Mouse (Mus musculus) C2C12 (cell line): ENCODE data around the gene Tpst2. TPM values are rescaled to one million over a fixed set of nuclear protein-coding genes. Genes with fewer than 3 reads are reported as not detected.

Source experiments
- H3K27me3 ChIP-seq: one replicate; pipeline ENCODE4 v1.6.1; 2011; ENCODE audit not compliant: control insufficient read depth, insufficient read depth, insufficient read length
- H3K36me3 ChIP-seq: one replicate; pipeline ENCODE4 v1.6.1; 2011; ENCODE audit not compliant: control insufficient read depth, insufficient read depth
- H3K4me3 ChIP-seq: one replicate; pipeline ENCODE4 v1.5.1; 2011; ENCODE audit warnings: mild to moderate bottlenecking, control low read depth; ENCODE audit not compliant: poor library complexity, insufficient read depth, severe bottlenecking
- H3K79me2 ChIP-seq: one replicate; pipeline ENCODE4 v1.6.1; 2011; ENCODE audit not compliant: control insufficient read depth, insufficient read depth
- H3K79me3 ChIP-seq: one replicate; pipeline ENCODE4 v1.6.1; 2011; ENCODE audit warnings: low read depth, control low read depth
- H3ac ChIP-seq: one replicate; pipeline ENCODE3; 2011; ENCODE audit warnings: low read depth; ENCODE audit not compliant: control insufficient read depth, insufficient read length
- CEBPB ChIP-seq: IDR thresholded peaks from one replicate; pipeline ENCODE4 v1.6.1; 2011; ENCODE audit warnings: low read depth, mild to moderate bottlenecking, control low read depth, moderate library complexity
- CTCF ChIP-seq: IDR thresholded peaks from one replicate; pipeline ENCODE4 v1.5.1; 2011; ENCODE audit not compliant: control insufficient read depth, insufficient read depth, insufficient read length
- FOSL1 ChIP-seq: IDR thresholded peaks from one replicate; pipeline ENCODE4 v1.8.0; 2011; ENCODE audit warnings: mild to moderate bottlenecking, low read length; ENCODE audit not compliant: poor library complexity, insufficient read depth, severe bottlenecking
- MAX ChIP-seq: IDR thresholded peaks from one replicate; pipeline ENCODE4 v1.6.1; 2011; ENCODE audit warnings: mild to moderate bottlenecking, control low read depth
- MYOD1 ChIP-seq: IDR thresholded peaks from one replicate; pipeline ENCODE4 v1.6.1; 2011; ENCODE audit warnings: low read depth; ENCODE audit not compliant: control insufficient read depth, insufficient read length
- MYOG ChIP-seq: IDR thresholded peaks from one replicate; pipeline ENCODE4 v1.6.1; 2011; ENCODE audit not compliant: control insufficient read depth, insufficient read length; ENCODE audit errors: extremely low read depth
- USF1 ChIP-seq: IDR thresholded peaks from one replicate; pipeline ENCODE4 v1.6.1; 2011; ENCODE audit warnings: low read depth, mild to moderate bottlenecking, control low read depth, moderate library complexity
- polyA plus RNA-seq: library from polyadenylated mRNA; unstranded; fragments of >200 nt; fragmentation: generic; extraction: Trizol; gene quantifications from one replicate; pipeline ENCODE4 v1.2.1, GENCODE M21; 2012; ENCODE audit warnings: missing spikeins

The Tpst2 gene
- polyA plus RNA-seq, 1 experiment, result 155 TPM

DNA sequence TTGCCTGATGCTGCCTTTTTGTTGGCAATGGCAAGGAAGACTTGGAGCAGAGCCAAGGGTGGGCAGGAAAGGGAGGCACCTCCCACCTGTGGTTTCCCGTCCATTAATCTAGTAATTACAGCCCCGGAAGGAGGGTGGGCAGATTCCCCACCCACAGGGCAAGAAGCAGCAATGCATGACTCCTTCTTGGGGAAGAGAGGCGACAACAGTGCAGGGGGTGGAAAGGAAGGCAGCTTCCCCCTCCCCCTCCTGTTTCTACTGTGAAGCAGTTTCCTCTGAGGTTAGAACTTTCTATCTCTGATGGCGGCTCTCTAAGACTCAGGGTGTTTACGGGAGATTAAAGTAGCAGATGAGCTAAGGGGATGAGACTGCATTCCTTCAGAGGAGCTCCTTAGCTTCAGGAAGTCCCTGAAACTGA is 34.1 kb upstream of the Tpst2 start:
- Histone ChIP-seq H3K79me3 (no peaks in the 10 kb centered on the region), H3K36me3 (no peaks in the 10 kb centered on the region), H3K4me3 (no peak overlapping the region), H3ac (no peak overlapping the region), H3K27me3 (no peaks in the 10 kb centered on the region), H3K79me2 (no peaks in the 10 kb centered on the region)
- TF ChIP-seq USF1 (no peak), MYOD1 (no peak), MAX (no peak), CTCF (no peak), CEBPB (no peak), FOSL1 (no peak), MYOG (no peak)

DNA sequence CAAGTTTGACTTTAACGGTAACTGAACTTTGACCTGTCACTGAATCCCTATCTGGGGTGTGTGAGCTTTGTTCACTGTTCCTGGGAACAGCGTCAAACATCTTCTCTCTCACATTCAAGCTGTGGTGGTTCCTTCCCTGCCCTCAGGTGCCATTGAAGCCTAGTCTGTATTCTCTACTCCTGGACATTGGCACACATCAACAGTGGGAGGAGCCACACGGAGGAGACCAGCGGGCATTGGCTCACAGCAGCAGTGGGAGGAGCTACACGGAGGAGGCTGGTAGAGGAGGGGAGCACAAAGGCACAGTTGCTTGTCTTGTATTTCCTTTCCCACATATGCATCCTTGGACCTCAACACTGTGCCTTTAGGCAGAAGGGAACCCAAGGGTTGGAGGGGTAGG is 33.5 kb upstream of the Tpst2 start:
- Histone ChIP-seq H3ac (no peak overlapping the region), H3K79me3 (no peaks in the 10 kb centered on the region), H3K27me3 (no peaks in the 10 kb centered on the region), H3K4me3 (no peak overlapping the region), H3K36me3 (no peaks in the 10 kb centered on the region), H3K79me2 (no peaks in the 10 kb centered on the region)
- TF ChIP-seq CTCF, result no peak
- no peak for TF ChIP-seq MYOD1
- no peak for TF ChIP-seq MAX
- TF ChIP-seq FOSL1, result no peak
- no peak for TF ChIP-seq CEBPB
- no peak for TF ChIP-seq USF1
- no peak for TF ChIP-seq MYOG

DNA sequence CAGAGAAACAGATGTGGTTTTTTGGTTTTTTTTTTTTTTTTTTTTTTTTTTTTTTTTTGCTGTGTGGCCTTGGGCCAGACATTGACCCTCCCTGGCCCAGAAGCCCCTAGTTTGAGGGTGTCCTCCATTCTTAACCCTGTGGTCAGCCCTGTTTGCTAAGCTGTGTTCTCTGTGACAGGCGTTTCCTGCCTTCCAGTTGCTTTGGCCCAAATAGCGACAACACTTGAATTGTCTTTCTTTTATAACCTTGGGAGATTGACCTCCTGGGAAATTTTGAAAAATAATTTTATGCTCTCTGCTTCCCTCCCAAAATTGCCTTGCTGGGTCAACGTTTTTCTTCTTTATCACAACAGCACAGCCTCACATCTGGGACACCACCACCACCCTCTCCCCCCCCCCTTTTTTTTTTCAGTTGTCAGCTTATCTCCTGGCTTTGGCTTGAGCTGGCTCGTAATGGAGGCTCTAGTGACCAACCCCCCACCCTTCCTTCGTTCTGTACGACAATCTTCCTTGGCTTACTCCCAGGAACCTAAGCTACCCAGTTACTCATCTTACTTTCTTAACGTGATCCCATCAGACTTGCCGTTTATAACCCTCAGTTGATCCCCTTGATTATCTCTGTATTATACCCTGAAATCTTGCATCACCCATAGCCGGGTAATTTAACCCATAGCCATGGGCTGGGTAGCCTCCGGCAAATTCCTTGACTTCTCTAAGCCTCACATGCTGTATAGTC is 32.8 kb upstream of the Tpst2 start:
- Histone ChIP-seq H3K27me3 (no peaks in the 10 kb centered on the region), H3K79me2 (no peaks in the 10 kb centered on the region), H3K36me3 (no peaks in the 10 kb centered on the region), H3K4me3 (no peak overlapping the region), H3ac (no peak overlapping the region), H3K79me3 (no peaks in the 10 kb centered on the region)
- TF ChIP-seq USF1 (no peak), MYOD1 (no peak), CEBPB (peak; percentile 50), CTCF (no peak), FOSL1 (no peak), MAX (no peak), MYOG (no peak)

DNA sequence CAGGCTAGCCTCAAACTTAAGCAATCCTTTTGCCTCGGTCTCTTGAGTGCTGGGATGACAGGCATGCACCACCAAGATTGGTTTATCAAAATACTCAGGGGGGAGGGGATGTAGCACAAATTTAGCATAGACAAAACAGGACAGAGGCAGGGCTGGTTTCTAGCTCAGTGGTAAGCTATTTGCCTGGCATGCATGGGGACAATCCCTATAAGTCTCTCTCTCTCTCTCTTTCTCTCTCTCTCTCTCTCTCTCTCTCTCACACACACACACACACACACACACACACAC is 32.3 kb upstream of the Tpst2 start:
- H3K27me3 ChIP-seq, result no peaks in the 10 kb centered on the region
- no peak overlapping the region for H3ac ChIP-seq
- H3K4me3 ChIP-seq, result no peak overlapping the region
- no peaks in the 10 kb centered on the region for H3K79me3 ChIP-seq
- no peak for TF ChIP-seq MAX
- TF ChIP-seq USF1, result no peak
- TF ChIP-seq CEBPB, result no peak
- TF ChIP-seq FOSL1, result no peak
- TF ChIP-seq MYOG, result no peak
- TF ChIP-seq MYOD1, result no peak
- TF ChIP-seq CTCF, result no peak
- no peaks in the 10 kb centered on the region for H3K79me2 ChIP-seq
- no peaks in the 10 kb centered on the region for H3K36me3 ChIP-seq

DNA sequence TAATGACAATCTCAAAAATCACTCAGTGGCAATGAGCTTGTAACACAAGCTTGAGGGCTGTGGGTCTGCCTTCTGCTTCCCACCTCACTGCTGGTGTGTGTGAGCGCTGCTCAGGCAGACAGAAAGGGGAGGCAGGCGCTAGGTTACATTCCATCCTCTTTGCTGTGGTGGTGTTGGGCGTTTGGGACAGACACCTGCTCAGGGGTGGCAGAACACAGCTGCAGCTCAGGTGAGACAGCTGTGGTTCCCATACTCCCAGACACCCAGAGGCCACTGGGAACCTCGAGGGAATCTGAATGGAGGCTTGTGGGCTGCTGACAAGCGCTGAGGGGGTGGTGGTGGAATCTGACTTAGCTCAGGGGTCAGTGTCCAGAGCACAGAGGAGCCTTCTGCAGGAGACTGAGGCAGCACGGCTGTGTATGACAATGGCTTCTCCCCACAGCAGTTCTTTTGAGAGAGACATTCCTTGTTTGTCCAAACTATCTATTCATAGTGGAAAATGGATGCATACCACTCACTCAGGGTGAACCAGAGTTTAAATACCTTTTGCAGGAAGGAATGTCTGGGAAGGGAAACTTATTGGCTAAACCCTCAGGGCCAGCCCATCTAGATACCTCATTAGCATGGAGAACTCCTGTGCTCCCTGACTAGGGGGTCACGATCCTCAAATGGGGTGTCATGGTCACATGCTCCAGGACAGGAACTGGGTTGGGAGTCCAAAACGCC is 31.4 kb upstream of the Tpst2 start:
- no peak overlapping the region for H3ac ChIP-seq
- TF ChIP-seq USF1 (no peak), MYOD1 (no peak), CTCF (no peak), FOSL1 (no peak), CEBPB (no peak), MAX (no peak), MYOG (no peak)
- no peaks in the 10 kb centered on the region for H3K79me3 ChIP-seq
- H3K4me3 ChIP-seq, result no peak overlapping the region
- H3K79me2 ChIP-seq, result no peaks in the 10 kb centered on the region
- no peaks in the 10 kb centered on the region for H3K36me3 ChIP-seq
- H3K27me3 ChIP-seq, result no peaks in the 10 kb centered on the region
